Mouse (Mus musculus) spleen, adult 2 months (tissue): ENCODE data around the gene Bag6. TPM values are rescaled to one million over a fixed set of nuclear protein-coding genes. Genes with fewer than 3 reads are reported as not detected.

ENCODE experiments used
- DNase-seq, 2 experiments: peaks; one replicate each; pipeline versions ENCODE4 v3.0.0 to v3.0.0-alpha.2; 2012 to 2021; ENCODE audit warnings: low spot score in 2 of 2, low read depth in 1 of 2
- H3K27ac ChIP-seq: fragments of 200-500 bp; 2 replicates; pipeline ENCODE4 v1.5.1; 2012; ENCODE audit warnings: low read length, inconsistent platforms; ENCODE audit not compliant: insufficient read depth
- H3K27me3 ChIP-seq: fragments of 200-500 bp; 2 replicates; pipeline ENCODE4 v1.6.1; 2012; ENCODE audit warnings: mild to moderate bottlenecking, moderate library complexity, low read length, inconsistent platforms; ENCODE audit not compliant: control insufficient read depth, insufficient read depth
- H3K36me3 ChIP-seq: fragments of 200-500 bp; 2 replicates; pipeline ENCODE4 v1.6.1; 2012; ENCODE audit warnings: mild to moderate bottlenecking, low read length, inconsistent platforms; ENCODE audit not compliant: control insufficient read depth, insufficient read depth
- H3K4me1 ChIP-seq: fragments of 200-500 bp; 2 replicates; pipeline ENCODE4 v1.6.1; 2011; ENCODE audit warnings: inconsistent platforms; ENCODE audit not compliant: control insufficient read depth, insufficient read depth, insufficient read length
- H3K4me3 ChIP-seq: fragments of 200-500 bp; 2 replicates; pipeline ENCODE4 v1.5.1; 2011; ENCODE audit warnings: mild to moderate bottlenecking, inconsistent platforms; ENCODE audit not compliant: insufficient read depth, insufficient read length; ENCODE audit errors: extremely low read depth
- CTCF ChIP-seq: fragments of 200-500 bp; IDR thresholded peaks from 2 replicates; pipeline ENCODE4 v1.5.1; 2011; ENCODE audit warnings: mild to moderate bottlenecking, inconsistent platforms; ENCODE audit not compliant: insufficient read depth, insufficient read length, insufficient replicate concordance; ENCODE audit errors: extremely low read depth
- POLR2A ChIP-seq: fragments of 200-500 bp; IDR thresholded peaks from 2 replicates; pipeline ENCODE4 v1.6.1; 2011; ENCODE audit warnings: low read depth, low read length, inconsistent platforms
- WGBS: fragments of 180-500 bp; shearing (Covaris S2); methylation state at CpG from one replicate; pipeline ENCODE4 v1.1.7; 2018; 5-methylcytosine and 5-hydroxymethylcytosine counted together
- polyA plus RNA-seq: library from polyadenylated mRNA; depleted of rRNA; stranded (reverse); fragments of >200 nt; gene quantifications from 2 replicates; pipeline ENCODE4 v1.2.3, GENCODE M21; 2012

Bag6 gene
- polyA plus RNA-seq, 1 experiment, result 166 TPM

DNA sequence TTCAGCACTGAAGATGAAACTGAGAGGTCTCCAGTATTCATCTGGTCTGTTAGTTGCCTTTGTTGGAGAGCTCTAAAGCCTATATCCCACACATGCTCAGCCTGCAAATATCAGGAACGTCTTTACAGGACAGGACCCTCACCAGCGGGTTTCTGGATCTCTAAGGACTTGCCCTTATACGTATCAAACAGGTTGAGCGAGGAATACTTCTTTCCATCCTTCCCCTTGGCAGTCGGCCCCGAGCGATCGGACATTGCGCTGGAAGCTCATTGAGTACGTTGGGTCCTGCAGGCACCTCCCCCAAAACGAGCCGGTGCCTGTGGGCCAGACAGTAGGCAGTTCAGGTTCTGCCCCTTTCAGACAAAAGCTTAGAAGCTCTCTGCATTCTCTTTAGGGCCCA lies 27.8 kb downstream of the Bag6 start:
- Histone ChIP-seq H3K27ac (no peak overlapping the region), H3K4me3 (no peak overlapping the region), H3K4me1 (peaks cover 6% of the 10 kb centered on the region; the same call in 1 of the 2 replicates), H3K36me3 (peaks cover 41% of the 10 kb centered on the region), H3K27me3 (no peaks in the 10 kb centered on the region)
- 53% methylated on average over 12 of the region's 12 CpGs for WGBS
- no peak for TF ChIP-seq POLR2A
- no peak for TF ChIP-seq CTCF
- DNase-seq, result no peak

DNA sequence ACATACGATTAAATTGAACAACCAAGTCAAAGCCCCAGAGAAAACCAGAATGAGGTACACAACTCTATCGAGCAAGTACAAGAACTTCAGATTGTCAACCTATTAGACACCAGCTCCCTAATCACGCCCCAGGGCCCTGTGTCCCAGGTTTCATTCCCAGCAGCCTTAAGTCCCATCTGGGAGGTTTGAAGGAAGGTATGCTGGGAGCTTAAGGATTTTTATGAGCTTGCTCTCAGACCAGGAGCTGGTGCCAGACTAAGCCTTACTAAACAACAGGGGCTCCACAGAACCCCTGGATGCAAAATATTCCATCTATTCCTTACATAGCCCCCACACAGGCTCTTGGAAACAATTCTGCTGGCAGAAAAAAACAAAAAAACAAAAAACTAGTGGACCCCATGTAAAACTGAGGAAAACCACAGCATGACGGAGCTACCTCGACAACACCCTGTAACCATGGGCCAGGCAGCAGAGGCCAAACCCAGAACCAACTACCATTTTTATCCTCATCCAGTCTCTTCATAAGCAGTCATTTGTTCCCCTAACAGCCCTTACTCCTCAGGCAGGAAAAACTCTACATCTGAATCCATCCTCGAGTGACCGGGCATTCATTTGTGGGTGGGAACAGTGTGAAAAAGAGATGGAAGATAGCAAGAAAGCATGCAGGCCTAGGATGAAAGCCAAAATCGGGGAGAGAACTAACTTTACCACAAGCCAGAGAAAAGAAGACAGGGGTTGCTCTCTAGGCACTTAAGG lies 28.5 kb downstream of the Bag6 start:
- H3K27me3 ChIP-seq, result no peaks in the 10 kb centered on the region
- peak overlapping the region; percentile 84 for H3K4me3 ChIP-seq
- peaks cover 6% of the 10 kb centered on the region; the same call in 1 of the 2 replicates for H3K4me1 ChIP-seq
- peak overlapping the region; percentile 86; the same call in 1 of the 2 replicates for H3K27ac ChIP-seq
- no peak for DNase-seq
- no peak for TF ChIP-seq POLR2A
- peaks cover 34% of the 10 kb centered on the region for H3K36me3 ChIP-seq
- WGBS, result 8% methylated on average over 8 of the region's 8 CpGs

DNA sequence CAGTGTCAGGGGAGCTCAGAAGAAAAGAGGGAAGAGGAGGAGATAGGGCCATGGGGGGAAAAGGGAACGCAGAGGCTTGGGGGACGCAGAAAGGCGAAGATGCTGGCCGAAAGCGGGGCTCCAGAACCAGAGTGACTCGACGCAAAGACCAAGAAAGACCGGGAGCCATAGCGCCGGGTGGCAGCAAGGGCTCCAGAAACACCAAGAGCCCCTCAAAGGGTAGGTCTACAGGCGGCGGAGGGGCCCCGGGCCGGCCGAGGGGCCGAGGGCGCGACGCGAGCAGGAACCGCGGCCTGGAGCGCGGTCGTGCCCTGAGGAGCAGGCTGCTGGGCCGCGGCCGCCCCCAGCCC lies 29.2 kb downstream of the Bag6 start:
- peak overlapping the region; percentile 84 for H3K4me3 ChIP-seq
- peaks cover 28% of the 10 kb centered on the region for H3K36me3 ChIP-seq
- no peak for TF ChIP-seq CTCF
- no peak for TF ChIP-seq POLR2A
- H3K27me3 ChIP-seq, result no peaks in the 10 kb centered on the region
- peaks cover 9% of the 10 kb centered on the region; the same call in 1 of the 2 replicates for H3K4me1 ChIP-seq
- 0% methylated on average over 21 of the region's 28 CpGs for WGBS
- no peak for DNase-seq
- H3K27ac ChIP-seq, result peak overlapping the region; percentile 86

GRCm38 (mm10) chr17:35164568-35165450 lies 29.8 kb downstream of the Bag6 start, which contains the start of gene Prrc2a:
Gene Prrc2a (minus strand): TSS chr17:35164897.
- no peaks in the 10 kb centered on the region for H3K27me3 ChIP-seq
- WGBS, result under 1% methylated on average over 72 of the region's 89 CpGs
- TF ChIP-seq CTCF (no peak), POLR2A (peak; percentile 78)
- DNase-seq, result peak; percentile 95 to 99
- H3K4me1 ChIP-seq, result peaks cover 9% of the 10 kb centered on the region; the same call in 1 of the 2 replicates
- H3K27ac ChIP-seq, result peak within 1 kb of the TSS; percentile 100
- peak within 1 kb of the TSS; percentile 90 for H3K4me3 ChIP-seq
- H3K36me3 ChIP-seq, result peaks cover 22% of the 10 kb centered on the region

DNA sequence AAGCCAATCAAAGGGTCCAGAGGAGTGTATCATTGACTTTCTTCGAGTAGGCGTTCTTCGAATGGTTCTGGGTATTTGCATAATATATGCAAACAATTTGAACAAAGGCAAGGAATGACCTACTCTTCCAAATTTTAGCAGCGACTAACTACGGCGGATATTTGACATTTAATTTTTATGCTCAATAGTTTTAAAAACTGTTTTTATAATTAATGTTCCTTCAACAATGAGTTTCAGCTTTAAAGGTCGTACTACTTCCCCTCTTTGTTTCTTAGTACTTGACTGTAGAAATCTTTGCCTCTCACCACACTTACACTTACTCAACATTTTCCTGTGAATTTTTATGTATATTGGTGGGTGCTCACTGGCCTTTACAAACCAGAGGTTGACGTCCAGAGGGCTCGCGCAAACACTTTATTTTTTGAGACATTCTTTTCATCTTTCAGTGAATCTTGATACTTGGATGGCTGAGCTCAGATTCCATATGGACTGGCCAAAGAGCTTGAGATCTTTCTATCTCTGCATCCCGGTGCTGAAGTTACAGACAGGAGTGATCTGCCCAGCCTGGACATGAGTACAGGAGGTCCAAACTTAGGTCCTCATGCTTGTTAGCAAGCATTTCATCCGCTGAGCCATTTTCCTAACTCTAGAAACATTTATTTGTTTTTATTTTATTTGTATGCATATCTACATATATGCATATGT lies 30.6 kb downstream of the Bag6 start:
- WGBS, result 23% methylated on average over 12 of the region's 12 CpGs
- no peak for TF ChIP-seq POLR2A
- TF ChIP-seq CTCF, result no peak
- H3K4me1 ChIP-seq, result peaks cover 9% of the 10 kb centered on the region; the same call in 1 of the 2 replicates
- peak overlapping the region; percentile 100 for H3K27ac ChIP-seq
- H3K27me3 ChIP-seq, result no peaks in the 10 kb centered on the region
- peaks cover 14% of the 10 kb centered on the region for H3K36me3 ChIP-seq
- peak overlapping the region; percentile 90; the same call in 1 of the 2 replicates for H3K4me3 ChIP-seq
- DNase-seq, result no peak

DNA sequence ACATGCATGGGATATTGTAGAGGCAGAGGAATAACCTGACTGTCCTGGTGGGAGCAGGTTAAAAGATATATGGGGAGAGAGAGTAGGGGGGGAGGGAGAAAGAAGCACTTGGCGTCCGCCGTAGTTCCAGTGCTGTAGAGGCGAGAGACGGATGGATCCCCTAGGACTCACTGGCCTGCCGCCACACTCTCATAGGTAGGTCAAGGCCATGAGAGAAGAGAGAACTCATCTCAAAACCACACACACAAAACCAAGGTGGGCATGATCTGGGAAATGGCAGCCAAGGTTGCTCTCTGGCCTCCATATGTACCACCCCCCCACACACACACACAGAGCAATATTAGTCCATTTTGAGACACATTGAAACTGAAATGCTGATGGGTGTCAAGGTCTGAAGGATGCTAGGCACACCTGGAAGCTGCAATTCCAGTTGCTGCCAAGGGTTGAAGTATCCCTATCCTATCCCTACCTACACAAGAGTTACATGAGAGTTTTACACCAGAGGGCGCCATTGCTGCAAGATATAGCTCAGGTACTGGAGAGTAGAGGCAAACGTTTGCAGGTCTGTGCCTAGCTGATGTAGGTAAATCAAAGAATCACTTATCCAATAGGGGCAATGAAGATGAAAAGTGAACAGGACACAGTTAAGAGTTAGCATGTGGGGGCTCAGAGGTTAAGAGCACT lies 31.5 kb downstream of the Bag6 start:
- TF ChIP-seq CTCF, result peak; percentile 44; the same call in 1 of the 2 replicates
- TF ChIP-seq POLR2A, result no peak
- WGBS, result 72% methylated on average over 8 of the region's 8 CpGs
- peak; percentile 74 to 79 for DNase-seq
- H3K27me3 ChIP-seq, result no peaks in the 10 kb centered on the region
- H3K27ac ChIP-seq, result no peak overlapping the region
- H3K4me1 ChIP-seq, result peaks cover 11% of the 10 kb centered on the region; the same call in 1 of the 2 replicates
- H3K36me3 ChIP-seq, result peaks cover 5% of the 10 kb centered on the region
- H3K4me3 ChIP-seq, result no peak overlapping the region
